Mouse (Mus musculus) neural tube, embryonic 15.5 days (tissue): Measurements from ENCODE around the gene Dnah7a. TPM values are rescaled to one million over a fixed set of nuclear protein-coding genes. Genes with fewer than 3 reads are reported as not detected.
"Not testable (repeated sequence)": the region's sequence is repeated elsewhere in the genome, so short reads cannot be mapped to it uniquely, and the experiment has no call there.

ENCODE experiments used
- ATAC-seq: fragments of 200-750 bp; cut with Nextera tagmentation; 2 replicates; pipeline ENCODE4 v1.8.0; 2017; ENCODE audit warnings: mild to moderate bottlenecking, moderate TSS enrichment, moderate library complexity; ENCODE audit not compliant: low FRiP score
- H3K27ac ChIP-seq: fragments of 300-500 bp; sonication (generic); replicated peaks from 2 replicates; pipeline ENCODE4 v1.5.1; 2015; ENCODE audit warnings: mild to moderate bottlenecking, inconsistent platforms
- H3K27me3 ChIP-seq: fragments of 300-500 bp; sonication (generic); replicated peaks from 2 replicates; pipeline ENCODE4 v1.6.1; 2015; ENCODE audit warnings: inconsistent platforms
- H3K36me3 ChIP-seq: fragments of 300-500 bp; sonication (generic); 2 replicates; pipeline ENCODE4 v1.6.1; 2015; ENCODE audit warnings: inconsistent platforms
- H3K4me1 ChIP-seq: fragments of 300-500 bp; sonication (generic); 2 replicates; pipeline ENCODE4 v1.6.1; 2015; ENCODE audit warnings: inconsistent platforms
- H3K4me2 ChIP-seq: fragments of 300-500 bp; sonication (generic); 2 replicates; pipeline ENCODE4 v1.6.1; 2015; ENCODE audit warnings: inconsistent platforms, mild to moderate bottlenecking, moderate library complexity
- H3K4me3 ChIP-seq: fragments of 300-500 bp; sonication (generic); replicated peaks from 2 replicates; pipeline ENCODE4 v1.5.1; 2015; ENCODE audit warnings: mild to moderate bottlenecking, inconsistent platforms
- H3K9ac ChIP-seq: fragments of 300-500 bp; sonication (generic); replicated peaks from 2 replicates; pipeline ENCODE4 v1.6.1; 2015; ENCODE audit warnings: mild to moderate bottlenecking, inconsistent platforms
- H3K9me3 ChIP-seq: fragments of 300-500 bp; sonication (generic); replicated peaks from 2 replicates; pipeline ENCODE4 v1.6.1; 2016; ENCODE audit warnings: inconsistent platforms
- WGBS: fragments of 180-500 bp; shearing (Covaris S2); methylation state at CpG from one replicate; pipeline ENCODE4 v1.1.7; 2015; ENCODE audit warnings: mixed read lengths; 5-methylcytosine and 5-hydroxymethylcytosine counted together
- polyA plus RNA-seq: library from polyadenylated mRNA; unstranded; fragments of >200 nt; fragmentation: Nextera tagmentation; extraction: Ambion mirVana; gene quantifications from 2 replicates; pipeline ENCODE4 v1.2.1, GENCODE M21; 2015

The Dnah7a gene
- polyA plus RNA-seq, 1 experiment from 2014 or later, result 14.4 TPM

DNA sequence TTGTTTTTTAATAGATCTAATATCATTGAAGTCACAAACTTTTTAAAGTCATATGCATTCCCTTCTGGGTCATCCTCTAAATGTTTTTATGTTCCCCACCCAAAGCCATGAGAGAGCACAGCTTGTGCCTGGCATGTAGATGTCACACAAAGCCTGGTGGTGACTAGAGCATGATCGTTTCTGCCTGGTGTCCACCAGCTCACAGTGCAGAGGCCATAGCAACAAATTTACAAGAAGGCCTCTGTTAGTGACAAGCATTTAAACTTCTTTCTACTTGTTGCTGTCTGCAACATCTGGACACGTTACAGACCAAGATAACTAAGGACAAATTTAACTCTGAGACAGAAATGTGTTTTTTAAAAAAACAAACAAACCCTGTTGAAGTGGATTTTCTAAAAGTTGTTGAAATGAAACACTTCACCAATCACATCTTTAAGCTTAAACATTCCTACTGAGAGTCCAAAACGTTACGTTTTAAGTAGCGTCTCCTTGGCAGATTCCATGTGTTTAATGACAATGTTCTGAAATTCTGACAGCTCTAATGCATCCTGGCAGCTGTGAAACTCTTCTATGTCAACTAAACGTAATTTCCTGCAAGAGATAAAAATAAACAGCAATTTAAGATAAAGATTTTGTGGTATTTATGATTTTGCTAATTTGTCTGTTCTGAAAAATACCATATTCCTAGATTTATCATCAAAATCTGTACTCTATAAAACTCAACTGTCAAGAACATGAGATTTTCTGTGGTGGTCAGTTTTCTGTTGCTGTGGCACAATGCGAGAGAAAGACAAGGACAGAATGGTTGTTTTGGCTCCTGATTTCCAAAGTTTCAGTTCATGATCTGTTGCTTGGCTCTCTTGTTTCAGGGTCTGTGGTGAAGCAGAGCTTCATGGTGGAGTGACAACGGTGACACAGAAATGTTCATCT lies 66.5 kb downstream of the Dnah7a start:
- WGBS, result 84% methylated on average over 8 of the region's 8 CpGs
- no peak overlapping the region for H3K9ac ChIP-seq
- no peak overlapping the region for H3K27ac ChIP-seq
- no peak overlapping the region for H3K4me2 ChIP-seq
- H3K9me3 ChIP-seq, result no peaks in the 10 kb centered on the region
- no peak for ATAC-seq
- H3K36me3 ChIP-seq, result no peaks in the 10 kb centered on the region
- H3K27me3 ChIP-seq, result no peaks in the 10 kb centered on the region
- no peaks in the 10 kb centered on the region for H3K4me1 ChIP-seq
- H3K4me3 ChIP-seq, result no peak overlapping the region

DNA sequence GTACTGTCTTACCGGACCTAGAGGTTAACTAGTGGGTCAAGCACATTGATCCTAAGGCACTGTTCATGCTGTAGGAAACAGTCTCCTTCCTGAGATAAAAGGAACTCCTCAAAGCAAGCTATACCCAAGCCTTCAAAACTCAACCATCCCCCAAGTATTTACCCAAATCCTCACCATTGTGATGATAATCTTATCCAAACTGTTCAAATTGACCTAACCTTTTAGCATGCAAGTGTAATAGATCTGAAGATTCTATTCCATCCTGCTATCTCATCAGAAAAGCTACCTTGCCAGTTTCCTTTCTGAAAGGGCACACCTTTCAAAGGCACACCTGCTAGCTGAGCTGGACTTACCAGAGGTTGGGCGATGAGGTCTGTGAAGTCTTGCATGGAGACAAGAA lies 70.9 kb downstream of the Dnah7a start:
- not testable (repeated sequence) for H3K4me3 ChIP-seq, H3K36me3 ChIP-seq, ATAC-seq, H3K4me2 ChIP-seq, H3K27ac ChIP-seq, H3K4me1 ChIP-seq, H3K27me3 ChIP-seq, H3K9ac ChIP-seq, H3K9me3 ChIP-seq
- WGBS, result 74% methylated on average over 2 of the region's 2 CpGs

DNA sequence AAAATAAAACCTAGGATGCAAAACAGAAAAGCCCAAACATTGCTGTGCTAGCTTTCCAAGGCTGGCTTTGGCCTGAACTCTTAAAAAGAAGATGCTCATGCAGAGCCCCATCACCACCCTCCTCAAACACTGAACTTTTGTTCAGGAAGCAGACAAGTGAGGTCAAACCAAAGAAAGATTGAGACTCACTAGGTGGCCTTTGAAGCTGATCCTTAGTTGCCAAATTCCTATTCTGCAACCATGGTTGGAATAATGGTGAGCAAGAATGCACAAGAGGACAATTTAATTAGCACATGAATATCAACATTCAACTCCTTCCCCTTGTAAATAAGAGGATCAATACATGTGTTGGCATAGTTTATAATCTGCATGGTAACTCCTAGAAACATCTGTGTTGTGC lies 74.5 kb downstream of the Dnah7a start:
- not testable (repeated sequence) for H3K4me2 ChIP-seq, H3K36me3 ChIP-seq, H3K9ac ChIP-seq, H3K4me1 ChIP-seq, H3K27ac ChIP-seq, H3K9me3 ChIP-seq, H3K27me3 ChIP-seq, ATAC-seq, H3K4me3 ChIP-seq

DNA sequence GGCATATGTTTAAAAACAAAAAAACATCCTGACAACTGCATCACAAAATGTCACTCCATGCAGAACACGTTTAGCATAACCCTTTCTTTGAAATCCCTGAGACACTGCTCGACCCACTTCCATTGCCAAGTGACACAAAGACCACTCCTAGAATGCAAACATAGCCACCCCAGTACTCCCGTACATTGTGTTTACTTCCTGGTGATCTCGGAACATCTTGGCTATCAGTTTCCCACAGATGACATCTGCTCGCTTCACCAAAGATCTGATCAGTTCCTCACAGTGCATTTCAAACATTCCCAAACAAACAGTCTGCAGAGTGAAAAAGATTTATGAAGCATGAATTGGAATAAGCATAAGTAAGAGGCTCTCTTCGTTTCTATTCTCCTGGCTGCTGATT lies 76.6 kb downstream of the Dnah7a start:
- WGBS, result 15% methylated on average over 6 of the region's 6 CpGs
- H3K4me1 ChIP-seq, result no peaks in the 10 kb centered on the region
- no peak overlapping the region for H3K9ac ChIP-seq
- H3K4me2 ChIP-seq, result no peak overlapping the region
- ATAC-seq, result no peak
- H3K9me3 ChIP-seq, result no peaks in the 10 kb centered on the region
- H3K27ac ChIP-seq, result no peak overlapping the region
- no peaks in the 10 kb centered on the region for H3K36me3 ChIP-seq
- H3K4me3 ChIP-seq, result no peak overlapping the region
- H3K27me3 ChIP-seq, result no peaks in the 10 kb centered on the region

DNA sequence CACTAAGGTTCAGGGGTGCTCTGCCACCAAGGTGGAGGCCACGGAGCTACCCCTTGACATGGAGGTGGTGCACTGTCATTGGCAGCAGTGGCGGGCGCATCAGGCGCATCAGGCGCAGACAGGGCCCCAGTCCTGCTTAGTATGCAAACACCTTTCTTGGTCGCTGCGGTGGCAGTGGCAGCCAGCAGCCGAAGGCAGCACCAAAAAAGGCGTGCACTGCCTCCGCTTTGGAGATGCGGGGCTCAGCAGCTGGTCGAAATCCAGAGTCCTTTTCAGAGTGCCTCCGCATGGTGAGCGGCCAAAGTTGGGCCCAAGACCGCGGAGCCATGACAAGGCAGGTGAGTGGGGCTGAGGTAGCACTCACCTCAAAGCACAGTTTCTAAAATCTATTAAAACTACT lies 93.1 kb downstream of the Dnah7a start:
- WGBS, result 95% methylated on average over 16 of the region's 16 CpGs
- Histone ChIP-seq H3K9me3 (peaks cover 7% of the 10 kb centered on the region; the same call in 1 of the 2 replicates), H3K9ac (no peak overlapping the region), H3K4me2 (no peak overlapping the region), H3K36me3 (no peaks in the 10 kb centered on the region), H3K27ac (no peak overlapping the region), H3K4me1 (no peaks in the 10 kb centered on the region), H3K27me3 (no peaks in the 10 kb centered on the region), H3K4me3 (no peak overlapping the region)
- no peak for ATAC-seq

DNA sequence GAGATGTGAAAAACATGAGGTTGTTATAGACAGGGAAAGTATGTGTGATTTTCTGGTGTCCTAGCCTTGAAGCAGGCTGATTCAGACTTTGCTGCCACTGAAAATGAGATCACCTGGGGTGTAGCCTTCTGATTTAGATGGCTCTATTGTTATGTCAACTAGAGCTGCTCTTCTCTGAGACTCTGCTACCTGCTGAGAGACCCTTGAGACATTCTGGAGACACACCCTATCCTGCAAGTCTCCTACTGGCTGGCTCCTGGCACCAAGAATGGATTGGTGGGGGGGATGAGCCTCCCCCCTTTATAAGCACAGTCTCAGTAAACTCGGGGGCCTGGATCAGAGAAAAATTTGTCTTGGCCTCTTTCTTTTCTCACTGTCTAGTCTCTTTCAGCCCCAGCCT lies 125.3 kb downstream of the Dnah7a start:
- 0% methylated on average over 1 of the region's 1 CpGs for WGBS
- not testable (repeated sequence) for ATAC-seq, H3K4me2 ChIP-seq, H3K36me3 ChIP-seq, H3K4me3 ChIP-seq, H3K4me1 ChIP-seq, H3K9ac ChIP-seq, H3K27ac ChIP-seq, H3K9me3 ChIP-seq, H3K27me3 ChIP-seq

DNA sequence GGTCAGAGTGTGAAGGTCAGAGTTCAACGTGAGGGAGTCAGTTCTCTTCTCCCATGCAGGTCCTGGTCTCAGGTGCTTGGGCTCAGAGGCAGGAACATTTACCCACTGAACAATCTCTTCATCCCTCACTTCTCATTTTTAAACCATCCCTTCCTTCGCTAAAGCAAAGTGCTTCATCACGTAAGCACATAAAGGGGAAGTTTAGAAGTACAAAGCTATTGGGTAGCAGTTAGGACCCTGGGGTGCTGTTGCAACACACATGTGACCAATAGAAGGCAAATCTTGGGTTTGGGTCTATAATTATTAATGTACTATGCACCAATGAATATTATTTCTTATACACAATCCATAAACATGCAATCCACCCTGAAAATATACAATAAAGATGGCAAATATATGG lies 148.7 kb downstream of the Dnah7a start:
- H3K36me3 ChIP-seq, H3K27ac ChIP-seq, H3K4me3 ChIP-seq, ATAC-seq, H3K9me3 ChIP-seq, H3K27me3 ChIP-seq, H3K4me1 ChIP-seq, H3K9ac ChIP-seq, H3K4me2 ChIP-seq: not testable (repeated sequence)
- 87% methylated on average over 3 of the region's 3 CpGs for WGBS

DNA sequence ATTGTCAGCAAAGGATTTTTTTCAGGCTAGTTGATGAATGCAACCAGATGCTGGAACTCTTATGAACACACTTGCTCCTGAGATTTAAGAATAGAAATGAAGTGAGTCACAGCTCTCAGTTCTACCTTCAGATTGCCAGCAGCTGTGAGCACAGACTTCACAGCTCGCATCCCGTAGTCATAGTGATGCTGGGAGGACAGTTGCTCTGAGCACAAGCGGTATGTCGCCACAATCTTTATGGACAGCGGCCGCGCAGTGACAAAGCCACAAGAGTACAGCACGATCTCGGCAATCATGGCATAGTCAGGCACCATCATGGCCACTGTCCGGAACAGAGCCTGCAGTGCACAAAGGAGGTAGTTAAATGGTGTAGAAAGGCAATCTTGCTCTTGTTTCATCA lies 159.6 kb downstream of the Dnah7a start:
- H3K9ac ChIP-seq, H3K4me3 ChIP-seq, H3K36me3 ChIP-seq, ATAC-seq, H3K9me3 ChIP-seq, H3K4me2 ChIP-seq, H3K27ac ChIP-seq, H3K27me3 ChIP-seq, H3K4me1 ChIP-seq: not testable (repeated sequence)
- 88% methylated on average over 10 of the region's 10 CpGs for WGBS

DNA sequence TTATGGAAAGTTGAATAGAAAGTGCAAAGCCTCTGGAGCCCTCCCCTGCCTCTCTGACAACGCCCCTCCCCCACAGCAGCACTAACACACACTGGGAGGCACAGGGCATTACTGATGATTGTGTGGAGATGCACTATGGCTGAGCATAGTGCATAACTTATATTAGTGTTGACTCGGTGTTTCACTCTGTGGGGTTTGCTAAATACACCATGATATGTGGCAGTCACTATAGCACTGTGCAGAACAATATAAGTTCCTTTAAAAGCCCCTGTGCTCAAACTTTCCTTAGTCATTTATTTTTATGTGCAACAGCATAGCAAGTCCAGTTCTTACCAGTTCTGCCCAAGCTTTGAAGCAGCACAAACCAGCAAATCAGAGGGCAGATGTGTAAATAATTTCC lies 168.2 kb downstream of the Dnah7a start:
- H3K9me3 ChIP-seq, H3K4me2 ChIP-seq, H3K4me1 ChIP-seq, H3K36me3 ChIP-seq, H3K27ac ChIP-seq, H3K27me3 ChIP-seq, ATAC-seq, H3K9ac ChIP-seq, H3K4me3 ChIP-seq: not testable (repeated sequence)
- WGBS, result 71% methylated on average over 2 of the region's 2 CpGs

DNA sequence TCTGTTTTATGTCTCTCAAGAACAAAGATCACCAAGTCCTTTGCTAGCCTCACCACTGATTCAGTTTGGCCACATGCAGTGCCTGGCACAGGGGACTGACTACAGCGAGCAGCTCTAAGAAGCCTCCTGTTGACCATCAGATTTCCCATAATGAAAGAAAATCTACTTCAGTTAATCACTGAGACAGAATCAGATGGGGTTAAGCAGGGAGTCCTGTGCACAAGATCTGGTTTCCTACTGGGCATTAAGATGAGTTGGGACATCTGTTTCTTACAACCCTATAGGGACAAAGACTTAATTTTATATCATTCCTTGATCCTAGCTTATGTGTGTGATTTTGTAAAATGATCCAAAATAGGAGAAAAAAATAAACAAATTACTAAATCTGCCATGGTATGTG lies 171.8 kb downstream of the Dnah7a start:
- 75% methylated on average over 1 of the region's 1 CpGs for WGBS
- H3K9ac ChIP-seq, ATAC-seq: not testable (repeated sequence)

DNA sequence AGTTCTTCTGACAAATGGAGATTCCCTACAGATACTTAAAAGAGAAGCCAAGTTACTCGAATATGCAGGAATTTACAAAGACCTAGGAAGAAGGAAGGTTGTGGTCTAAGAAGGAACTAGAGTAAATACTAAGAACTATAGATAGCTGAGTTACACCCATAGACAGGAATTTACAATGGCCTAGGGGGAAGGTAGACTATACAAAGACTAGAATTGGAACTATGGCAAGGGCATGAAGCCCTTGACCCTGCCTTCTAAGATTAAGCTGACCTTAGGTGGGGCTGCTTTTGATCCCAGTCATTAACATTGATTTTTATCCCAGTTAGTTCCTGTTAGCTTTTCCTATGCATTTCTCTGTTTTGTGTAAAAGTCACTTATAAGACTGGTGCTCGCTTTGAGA lies 180.6 kb downstream of the Dnah7a start:
- H3K36me3 ChIP-seq, H3K27ac ChIP-seq, H3K4me1 ChIP-seq, H3K9ac ChIP-seq, ATAC-seq, H3K9me3 ChIP-seq, H3K4me3 ChIP-seq, H3K4me2 ChIP-seq, H3K27me3 ChIP-seq: not testable (repeated sequence)
- WGBS, result 80% methylated on average over 2 of the region's 2 CpGs

More for the DNA sequence above, 171.8 kb downstream of the Dnah7a start:
- H3K4me3 ChIP-seq, H3K9me3 ChIP-seq, H3K27ac ChIP-seq, H3K36me3 ChIP-seq, H3K27me3 ChIP-seq, H3K4me1 ChIP-seq, H3K4me2 ChIP-seq: not testable (repeated sequence)

DNA sequence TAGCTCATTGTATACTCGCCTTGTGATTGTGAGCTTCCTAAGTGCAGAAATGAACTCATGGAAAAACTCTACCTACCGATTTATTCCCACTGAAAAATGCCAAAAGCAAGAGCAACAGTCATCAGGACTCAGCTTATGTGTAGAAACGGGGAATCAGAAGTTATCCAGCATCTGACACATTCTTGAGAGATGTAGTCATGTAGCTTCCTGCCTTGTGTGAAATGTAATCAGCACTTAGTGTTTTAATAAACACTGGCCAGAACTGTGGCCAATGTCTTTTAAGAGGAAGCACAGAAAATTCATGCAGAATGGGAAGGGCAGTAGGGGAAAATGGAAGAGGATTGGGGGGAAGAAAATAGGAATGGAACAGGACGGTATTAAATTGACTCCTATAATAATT lies 232.9 kb downstream of the Dnah7a start:
- Histone ChIP-seq H3K9ac (no peak overlapping the region), H3K4me2 (no peak overlapping the region), H3K36me3 (no peaks in the 10 kb centered on the region), H3K27me3 (no peaks in the 10 kb centered on the region), H3K27ac (no peak overlapping the region), H3K4me3 (no peak overlapping the region), H3K4me1 (no peaks in the 10 kb centered on the region), H3K9me3 (no peaks in the 10 kb centered on the region)
- ATAC-seq, result no peak
- WGBS, result 81% methylated on average over 4 of the region's 4 CpGs
